Mouse (Mus musculus): ENCODE data around the gene Rad23a. TPM values are rescaled to one million over a fixed set of nuclear protein-coding genes. Genes with fewer than 3 reads are reported as not detected.

Gene Rad23a
- polyA plus RNA-seq, 1 experiment, result 57.6 TPM

DNA sequence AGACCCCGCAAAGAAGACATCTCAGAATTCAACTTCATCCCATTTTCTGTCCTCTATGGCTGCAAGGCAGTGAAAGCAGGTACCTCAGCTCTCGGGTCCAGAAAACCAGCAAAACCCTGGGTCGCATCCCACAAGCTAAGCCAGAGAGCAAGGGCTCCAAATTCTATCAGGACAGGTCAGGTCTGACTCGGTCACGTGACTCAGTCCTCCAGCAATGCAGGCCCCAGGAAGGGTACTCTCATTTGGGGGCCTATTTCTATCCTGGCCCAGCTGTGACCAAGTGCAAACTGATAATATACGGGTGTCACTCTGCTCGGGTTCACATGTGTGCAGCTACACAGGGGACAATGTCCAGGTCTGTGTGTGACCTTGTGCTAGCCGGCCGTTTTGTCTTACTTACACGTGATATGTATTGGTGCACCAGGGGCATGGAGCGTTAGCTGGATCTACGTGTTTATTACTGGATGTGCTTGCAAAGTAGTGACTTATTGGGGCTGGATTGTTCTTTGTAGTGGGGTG is 48.0 kb downstream of the Rad23a start:
- TF ChIP-seq CTCF (IDR thresholded peaks at IDR 0.05; ENCODE audit: borderline replicate concordance, insufficient read depth, low read length) (no peak), POLR2A (IDR thresholded peaks at IDR 0.05; ENCODE audit: low read depth, low read length) (no peak)
- Histone ChIP-seq H3K27ac (ENCODE audit: insufficient read depth, low read length) (no peak overlapping the region; the same call in 1 of the 2 replicates), H3K4me1 (ENCODE audit: control insufficient read depth, insufficient read depth, low read length) (peaks cover 39% of the 10 kb centered on the region), H3K4me3 (ENCODE audit: insufficient read depth, low read length) (no peak overlapping the region)

DNA sequence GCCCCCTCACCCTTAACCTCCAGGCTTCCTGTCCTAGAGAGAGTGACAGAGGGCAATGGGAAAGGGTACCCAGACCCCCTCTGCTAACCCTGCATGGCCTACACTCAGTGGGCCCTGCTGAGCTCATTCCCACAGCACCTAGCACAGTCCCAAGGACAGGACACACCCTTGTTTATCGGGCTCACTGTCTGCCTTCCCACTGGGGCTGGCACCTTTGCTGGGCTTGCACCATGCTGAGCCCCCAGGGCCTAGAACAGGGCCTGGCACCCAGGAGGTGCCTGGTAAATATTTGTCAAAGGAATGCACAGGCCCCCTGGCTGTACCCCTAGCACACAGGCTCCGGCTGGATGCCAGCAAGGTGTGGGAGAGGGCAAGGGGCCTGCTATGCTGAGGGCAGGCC is 49.9 kb downstream of the Rad23a start:
- TF ChIP-seq CTCF (IDR thresholded peaks at IDR 0.05; ENCODE audit: borderline replicate concordance, insufficient read depth, low read length), result no peak
- TF ChIP-seq POLR2A (IDR thresholded peaks at IDR 0.05; ENCODE audit: low read depth, low read length), result no peak

DNA sequence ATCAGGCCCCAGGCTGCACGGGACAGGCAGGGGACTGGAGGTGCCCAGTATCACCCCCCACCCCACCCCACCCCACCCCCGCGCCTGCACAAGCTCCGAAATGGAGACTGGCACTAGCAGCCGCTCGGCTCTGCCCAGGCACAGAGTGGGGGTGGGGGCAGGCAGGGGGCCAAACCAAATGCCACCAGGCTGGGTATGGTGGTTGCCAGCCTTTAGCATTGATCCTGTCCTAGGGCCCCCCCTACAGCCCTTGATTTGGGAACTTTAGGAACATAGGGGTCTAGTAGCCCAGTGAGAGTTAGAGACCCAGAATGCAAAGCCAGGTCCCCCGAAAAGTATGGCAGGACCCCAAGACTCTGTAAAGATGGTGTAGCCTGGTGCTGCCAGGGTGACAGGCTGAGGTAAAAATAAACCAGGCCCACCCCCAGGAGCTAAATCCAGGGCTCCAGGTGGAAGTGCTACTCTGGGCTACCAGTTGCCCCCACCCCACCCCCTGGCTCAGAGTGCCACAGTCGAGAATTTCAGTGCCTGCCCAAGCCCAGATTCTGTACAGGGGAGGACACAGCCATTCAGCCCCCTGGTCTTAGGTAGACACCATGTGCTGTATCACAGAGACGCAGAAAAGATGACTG is 50.5 kb downstream of the Rad23a start:
- Histone ChIP-seq H3K4me1 (ENCODE audit: control insufficient read depth, insufficient read depth, low read length) (peaks cover 50% of the 10 kb centered on the region), H3K27ac (ENCODE audit: insufficient read depth, low read length) (no peak overlapping the region)
- TF ChIP-seq CTCF (IDR thresholded peaks at IDR 0.05; ENCODE audit: borderline replicate concordance, insufficient read depth, low read length) (no peak), POLR2A (IDR thresholded peaks at IDR 0.05; ENCODE audit: low read depth, low read length) (no peak)

More for the DNA sequence above, 49.9 kb downstream of the Rad23a start:
- H3K4me1 ChIP-seq (ENCODE audit: control insufficient read depth, insufficient read depth, low read length), result peaks cover 51% of the 10 kb centered on the region
- no peak overlapping the region for H3K27ac ChIP-seq (ENCODE audit: insufficient read depth, low read length)
- no peak overlapping the region for H3K4me3 ChIP-seq (ENCODE audit: insufficient read depth, low read length)

DNA sequence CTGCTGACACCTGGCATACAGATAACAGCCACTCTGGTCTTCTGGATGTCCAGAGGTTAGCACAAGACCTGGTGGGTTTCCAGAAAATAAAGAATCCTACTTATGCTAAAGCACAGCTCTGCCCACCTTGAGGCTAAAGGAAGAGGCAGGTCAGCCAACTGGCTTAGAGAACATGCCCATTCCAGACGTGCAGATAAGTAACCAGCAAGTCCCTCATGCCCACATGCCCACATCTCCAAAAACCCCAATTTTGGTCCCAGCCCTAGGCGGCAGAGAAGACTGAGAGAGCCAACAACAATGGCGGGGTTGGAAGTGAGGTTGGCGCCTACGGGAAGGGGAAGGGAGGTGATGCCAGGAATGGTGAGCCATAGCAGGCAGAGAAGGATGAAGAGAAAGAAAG is 51.1 kb downstream of the Rad23a start:
- peak overlapping the region; percentile 32; the same call in 1 of the 2 replicates for H3K27ac ChIP-seq (ENCODE audit: insufficient read depth, low read length)
- TF ChIP-seq POLR2A (IDR thresholded peaks at IDR 0.05; ENCODE audit: low read depth, low read length), result no peak
- TF ChIP-seq CTCF (IDR thresholded peaks at IDR 0.05; ENCODE audit: borderline replicate concordance, insufficient read depth, low read length), result no peak
- H3K4me1 ChIP-seq (ENCODE audit: control insufficient read depth, insufficient read depth, low read length), result peaks cover 49% of the 10 kb centered on the region
- no peak overlapping the region for H3K4me3 ChIP-seq (ENCODE audit: insufficient read depth, low read length)

More for the DNA sequence above, 50.5 kb downstream of the Rad23a start:
- no peak overlapping the region for H3K4me3 ChIP-seq (ENCODE audit: insufficient read depth, low read length)

DNA sequence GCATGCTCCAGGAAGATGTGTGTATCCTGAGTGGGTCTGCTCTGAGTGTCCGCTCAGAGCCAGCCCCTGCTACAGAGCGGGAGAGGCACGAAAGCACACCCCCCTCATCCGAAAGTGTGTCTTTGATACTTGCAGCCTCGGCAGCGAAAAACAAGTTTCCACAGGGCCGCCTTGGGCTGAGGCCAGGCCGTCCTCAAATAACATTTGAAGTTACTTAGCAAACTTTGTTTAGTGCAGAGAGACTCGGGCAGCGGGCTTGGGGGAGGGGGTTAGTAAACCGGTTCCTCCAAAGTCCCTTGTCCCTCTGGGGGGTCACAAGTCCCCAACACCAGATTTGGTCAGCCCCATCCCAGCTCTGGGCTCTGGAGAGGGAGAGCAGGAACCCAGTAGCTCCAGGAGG is 51.6 kb downstream of the Rad23a start:
- peak overlapping the region; percentile 32; the same call in 1 of the 2 replicates for H3K27ac ChIP-seq (ENCODE audit: insufficient read depth, low read length)
- H3K4me3 ChIP-seq (ENCODE audit: insufficient read depth, low read length), result no peak overlapping the region
- H3K4me1 ChIP-seq (ENCODE audit: control insufficient read depth, insufficient read depth, low read length), result peaks cover 49% of the 10 kb centered on the region
- TF ChIP-seq CTCF (IDR thresholded peaks at IDR 0.05; ENCODE audit: borderline replicate concordance, insufficient read depth, low read length), result no peak
- no peak for TF ChIP-seq POLR2A (IDR thresholded peaks at IDR 0.05; ENCODE audit: low read depth, low read length)

DNA sequence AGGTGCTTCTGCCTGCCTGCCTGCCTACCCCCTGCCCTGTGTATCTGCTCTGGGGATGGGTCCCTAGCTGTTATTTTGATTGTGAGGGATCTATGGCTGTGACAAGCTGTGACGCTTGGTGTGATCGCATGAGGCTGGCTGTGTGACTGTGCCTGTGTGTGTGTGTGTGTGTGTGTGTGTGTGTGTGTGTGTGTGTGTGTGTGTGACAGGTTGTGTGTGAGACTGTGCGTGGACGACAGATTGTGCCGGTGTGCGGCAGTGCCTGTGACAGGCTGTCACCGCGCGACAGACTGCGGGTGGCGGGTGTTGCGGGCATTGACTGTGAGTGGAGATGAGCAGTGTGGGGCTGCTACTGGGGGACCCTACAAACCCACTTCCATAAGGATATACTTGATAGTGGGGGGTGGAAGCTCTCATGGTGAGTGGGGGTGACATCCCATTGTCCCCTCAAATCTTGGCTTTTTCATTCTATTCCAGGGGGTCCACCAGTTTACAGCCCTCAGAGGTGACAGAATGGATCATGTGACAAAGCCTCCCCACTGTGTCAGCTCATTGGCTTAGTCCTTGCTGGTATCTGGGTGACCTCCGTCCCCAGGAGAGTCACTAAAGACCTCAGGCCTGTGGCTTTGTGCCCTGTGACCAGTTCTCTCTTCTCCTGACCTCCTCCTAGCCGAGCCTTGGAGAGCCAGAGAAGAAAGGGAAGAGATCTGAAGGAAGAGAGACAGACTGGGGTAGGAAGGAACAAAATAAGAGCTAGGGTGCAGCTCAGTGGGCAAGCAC is 52.8 kb downstream of the Rad23a start:
- Histone ChIP-seq H3K27ac (ENCODE audit: insufficient read depth, low read length) (peak overlapping the region; percentile 76), H3K4me1 (ENCODE audit: control insufficient read depth, insufficient read depth, low read length) (peaks cover 48% of the 10 kb centered on the region), H3K4me3 (ENCODE audit: insufficient read depth, low read length) (no peak overlapping the region)
- no peak for TF ChIP-seq POLR2A (IDR thresholded peaks at IDR 0.05; ENCODE audit: low read depth, low read length)
- no peak for TF ChIP-seq CTCF (IDR thresholded peaks at IDR 0.05; ENCODE audit: borderline replicate concordance, insufficient read depth, low read length)

DNA sequence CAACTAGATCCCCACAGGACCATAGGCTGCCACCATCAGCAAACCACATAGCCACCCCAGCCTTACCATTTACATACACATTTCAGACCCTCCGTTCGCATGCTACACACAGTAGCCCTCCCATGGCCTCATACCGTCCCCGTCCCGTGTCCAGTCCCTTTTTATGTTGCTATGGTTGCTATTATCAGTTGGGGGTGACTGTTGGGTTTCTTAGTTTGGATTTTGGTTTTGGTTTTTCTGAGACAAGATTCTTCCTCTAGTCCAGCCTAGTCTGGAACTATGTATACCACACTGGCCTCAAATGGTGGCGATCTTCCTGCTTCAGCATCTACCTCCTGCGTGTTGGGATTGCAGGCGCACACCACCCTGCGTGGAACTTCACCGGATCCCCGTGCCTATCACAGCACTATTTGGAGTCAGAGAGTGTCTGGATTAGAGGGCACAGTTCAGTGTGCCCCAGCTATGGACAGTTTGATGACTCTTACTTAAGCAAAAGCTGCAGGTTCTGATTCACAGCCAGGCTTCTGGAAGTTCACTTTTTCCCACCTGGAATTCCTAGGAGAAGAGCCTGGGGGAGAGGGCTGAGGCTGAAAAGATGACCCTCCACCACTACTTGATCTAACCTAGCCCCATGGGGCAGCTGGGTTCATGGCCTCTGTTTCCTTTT is 53.5 kb downstream of the Rad23a start:
- Histone ChIP-seq H3K4me3 (ENCODE audit: insufficient read depth, low read length) (no peak overlapping the region), H3K27ac (ENCODE audit: insufficient read depth, low read length) (peak overlapping the region; percentile 76), H3K4me1 (ENCODE audit: control insufficient read depth, insufficient read depth, low read length) (peaks cover 44% of the 10 kb centered on the region)
- no peak for TF ChIP-seq CTCF (IDR thresholded peaks at IDR 0.05; ENCODE audit: borderline replicate concordance, insufficient read depth, low read length)
- 0 out of 2 replicates have a peak, but pooled peaks have one; percentile 8 for TF ChIP-seq POLR2A (IDR thresholded peaks at IDR 0.05; ENCODE audit: low read depth, low read length)

DNA sequence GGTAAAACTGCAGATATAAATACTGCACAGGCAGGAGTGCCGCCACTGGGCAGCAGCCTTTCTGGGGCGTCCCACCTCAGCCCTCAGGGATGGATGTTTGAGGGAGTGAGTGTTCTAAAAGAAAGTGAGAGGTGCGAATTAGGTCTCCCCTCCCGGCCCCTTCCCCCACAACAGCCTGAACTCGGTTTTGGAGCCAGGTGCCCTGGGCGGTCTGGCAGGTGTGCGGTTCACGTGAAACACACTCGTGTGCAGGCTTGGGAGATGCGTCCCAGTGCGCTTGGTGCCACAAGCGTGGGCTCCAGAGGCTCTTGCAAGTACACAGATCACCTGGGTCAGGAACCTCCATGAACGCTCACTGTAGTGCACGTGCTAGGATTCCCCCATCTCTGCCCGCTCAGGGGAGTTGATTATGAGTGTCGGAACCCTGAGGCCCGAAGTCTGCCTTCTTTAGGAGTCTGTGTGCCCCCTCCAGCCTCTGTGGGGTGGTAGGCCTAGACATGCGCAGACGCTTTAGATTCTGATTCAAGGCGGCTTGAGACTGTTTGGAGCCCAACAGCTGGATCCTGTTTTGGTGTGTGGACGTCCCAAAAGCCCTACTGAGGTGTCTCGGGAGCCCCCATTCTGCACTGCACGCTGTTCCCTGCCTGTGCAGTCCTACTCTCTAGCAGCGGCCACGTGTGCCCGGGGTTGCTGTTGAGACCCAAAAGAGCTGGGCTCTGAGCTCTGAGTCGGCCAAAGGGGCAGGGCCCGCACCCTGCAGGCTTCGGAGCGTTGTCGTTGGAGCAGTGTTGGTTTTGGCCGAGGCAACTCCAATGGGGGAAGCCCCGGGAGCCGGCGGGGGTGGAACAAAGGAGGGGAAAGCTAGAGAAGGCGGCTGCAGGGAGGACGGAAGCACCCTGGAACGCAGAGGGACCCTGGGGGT is 54.4 kb downstream of the Rad23a start:
- H3K4me3 ChIP-seq (ENCODE audit: insufficient read depth, low read length), result no peak overlapping the region
- H3K4me1 ChIP-seq (ENCODE audit: control insufficient read depth, insufficient read depth, low read length), result peaks cover 51% of the 10 kb centered on the region
- H3K27ac ChIP-seq (ENCODE audit: insufficient read depth, low read length), result peak overlapping the region; percentile 88
- TF ChIP-seq CTCF (IDR thresholded peaks at IDR 0.05; ENCODE audit: borderline replicate concordance, insufficient read depth, low read length), result no peak
- TF ChIP-seq POLR2A (IDR thresholded peaks at IDR 0.05; ENCODE audit: low read depth, low read length), result peak; percentile 35

DNA sequence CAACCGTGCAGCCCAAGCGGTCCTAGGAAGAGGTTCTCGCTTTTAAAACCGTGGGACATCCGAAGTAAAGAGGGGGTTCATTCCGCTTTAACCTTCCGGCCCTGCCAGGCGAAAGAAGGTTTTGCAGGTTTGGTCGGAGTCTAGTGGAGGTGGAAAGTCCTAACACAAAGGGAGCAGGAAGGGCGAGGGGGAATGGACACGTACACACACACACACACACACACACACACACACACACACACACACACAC is 55.0 kb downstream of the Rad23a start:
- Histone ChIP-seq H3K4me1 (ENCODE audit: control insufficient read depth, insufficient read depth, low read length) (peaks cover 50% of the 10 kb centered on the region), H3K27ac (ENCODE audit: insufficient read depth, low read length) (peak overlapping the region; percentile 88), H3K4me3 (ENCODE audit: insufficient read depth, low read length) (no peak overlapping the region)
- TF ChIP-seq CTCF (IDR thresholded peaks at IDR 0.05; ENCODE audit: borderline replicate concordance, insufficient read depth, low read length), result no peak
- no peak for TF ChIP-seq POLR2A (IDR thresholded peaks at IDR 0.05; ENCODE audit: low read depth, low read length)

All from embryonic fibroblast, embryonic 13.5 days (primary cell).